Mouse (Mus musculus): ENCODE measurements around the gene Gphn. TPM values are rescaled to one million over a fixed set of nuclear protein-coding genes. Genes with fewer than 3 reads are reported as not detected.

Gene Gphn
- polyA plus RNA-seq, 1 experiment, result 6.1 TPM

- Histone ChIP-seq H3K27me3 (ENCODE audit: control insufficient read depth, insufficient read depth, insufficient read length) (no peaks in the 10 kb centered on the region), H3ac (ENCODE audit: control insufficient read depth, insufficient read length, low read depth) (no peak overlapping the region), H3K79me3 (ENCODE audit: low read depth) (no peaks in the 10 kb centered on the region), H3K4me3 (ENCODE audit: insufficient read depth, poor library complexity, severe bottlenecking) (no peak overlapping the region), H3K36me3 (ENCODE audit: control insufficient read depth, insufficient read depth) (no peaks in the 10 kb centered on the region), H3K79me2 (ENCODE audit: control insufficient read depth, insufficient read depth) (no peaks in the 10 kb centered on the region)
- TF ChIP-seq CTCF (IDR thresholded peaks at IDR 0.05; ENCODE audit: control insufficient read depth, insufficient read depth, insufficient read length) (no peak), USF1 (IDR thresholded peaks at IDR 0.05; ENCODE audit: low read depth) (no peak), MYOG (IDR thresholded peaks at IDR 0.05; ENCODE audit: control insufficient read depth, extremely low read depth, insufficient read length) (no peak), FOSL1 (IDR thresholded peaks at IDR 0.05; ENCODE audit: insufficient read depth, low read length, poor library complexity, severe bottlenecking) (no peak), MYOD1 (IDR thresholded peaks at IDR 0.05; ENCODE audit: control insufficient read depth, insufficient read length, low read depth) (no peak), CEBPB (IDR thresholded peaks at IDR 0.05; ENCODE audit: low read depth) (no peak), MAX (IDR thresholded peaks at IDR 0.05) (no peak)
These were observed 452.6 kb downstream of the Gphn start for GRCm38 (mm10) chr12:78678807-78679189.

GRCm38 (mm10) chr12:78681048-78681447 is 454.9 kb downstream of the Gphn start:
- no peak for TF ChIP-seq MYOD1 (IDR thresholded peaks at IDR 0.05; ENCODE audit: control insufficient read depth, insufficient read length, low read depth)
- TF ChIP-seq CTCF (IDR thresholded peaks at IDR 0.05; ENCODE audit: control insufficient read depth, insufficient read depth, insufficient read length), result no peak
- TF ChIP-seq MYOG (IDR thresholded peaks at IDR 0.05; ENCODE audit: control insufficient read depth, extremely low read depth, insufficient read length), result no peak
- no peak for TF ChIP-seq FOSL1 (IDR thresholded peaks at IDR 0.05; ENCODE audit: insufficient read depth, low read length, poor library complexity, severe bottlenecking)
- no peak for TF ChIP-seq USF1 (IDR thresholded peaks at IDR 0.05; ENCODE audit: low read depth)
- TF ChIP-seq MAX (IDR thresholded peaks at IDR 0.05), result no peak
- TF ChIP-seq CEBPB (IDR thresholded peaks at IDR 0.05; ENCODE audit: low read depth), result no peak
- Histone ChIP-seq H3K79me2 (ENCODE audit: control insufficient read depth, insufficient read depth) (no peaks in the 10 kb centered on the region), H3ac (ENCODE audit: control insufficient read depth, insufficient read length, low read depth) (no peak overlapping the region), H3K79me3 (ENCODE audit: low read depth) (no peaks in the 10 kb centered on the region), H3K4me3 (ENCODE audit: insufficient read depth, poor library complexity, severe bottlenecking) (no peak overlapping the region), H3K27me3 (ENCODE audit: control insufficient read depth, insufficient read depth, insufficient read length) (no peaks in the 10 kb centered on the region), H3K36me3 (ENCODE audit: control insufficient read depth, insufficient read depth) (no peaks in the 10 kb centered on the region)

DNA sequence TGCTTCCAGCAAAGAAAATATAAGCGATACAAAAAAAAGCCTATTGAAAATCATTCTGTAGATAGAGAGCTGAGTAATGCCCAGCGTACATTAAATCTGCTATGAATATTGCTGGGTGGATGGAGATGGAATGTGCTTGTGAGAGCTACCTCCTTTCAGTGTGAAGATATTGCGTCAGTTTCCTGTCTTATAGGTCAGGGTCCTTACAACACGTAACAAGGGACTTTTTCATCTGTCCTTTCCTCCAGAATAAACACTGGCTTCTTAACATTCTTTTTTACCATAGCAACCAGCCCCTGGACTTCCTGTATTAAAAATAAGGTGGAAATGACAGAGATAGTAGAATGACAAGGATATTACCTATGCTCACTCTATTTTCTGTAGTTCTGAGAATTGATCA is 456.1 kb downstream of the Gphn start:
- Histone ChIP-seq H3K4me3 (ENCODE audit: insufficient read depth, poor library complexity, severe bottlenecking) (no peak overlapping the region), H3K27me3 (ENCODE audit: control insufficient read depth, insufficient read depth, insufficient read length) (no peaks in the 10 kb centered on the region), H3K79me3 (ENCODE audit: low read depth) (no peaks in the 10 kb centered on the region), H3K79me2 (ENCODE audit: control insufficient read depth, insufficient read depth) (no peaks in the 10 kb centered on the region), H3ac (ENCODE audit: control insufficient read depth, insufficient read length, low read depth) (no peak overlapping the region), H3K36me3 (ENCODE audit: control insufficient read depth, insufficient read depth) (no peaks in the 10 kb centered on the region)
- TF ChIP-seq MYOD1 (IDR thresholded peaks at IDR 0.05; ENCODE audit: control insufficient read depth, insufficient read length, low read depth), result no peak
- no peak for TF ChIP-seq USF1 (IDR thresholded peaks at IDR 0.05; ENCODE audit: low read depth)
- TF ChIP-seq FOSL1 (IDR thresholded peaks at IDR 0.05; ENCODE audit: insufficient read depth, low read length, poor library complexity, severe bottlenecking), result no peak
- no peak for TF ChIP-seq CEBPB (IDR thresholded peaks at IDR 0.05; ENCODE audit: low read depth)
- TF ChIP-seq MYOG (IDR thresholded peaks at IDR 0.05; ENCODE audit: control insufficient read depth, extremely low read depth, insufficient read length), result no peak
- no peak for TF ChIP-seq CTCF (IDR thresholded peaks at IDR 0.05; ENCODE audit: control insufficient read depth, insufficient read depth, insufficient read length)
- no peak for TF ChIP-seq MAX (IDR thresholded peaks at IDR 0.05)

- Histone ChIP-seq H3K4me3 (ENCODE audit: insufficient read depth, poor library complexity, severe bottlenecking) (no peak overlapping the region), H3ac (ENCODE audit: control insufficient read depth, insufficient read length, low read depth) (no peak overlapping the region), H3K79me3 (ENCODE audit: low read depth) (no peaks in the 10 kb centered on the region), H3K36me3 (ENCODE audit: control insufficient read depth, insufficient read depth) (no peaks in the 10 kb centered on the region), H3K27me3 (ENCODE audit: control insufficient read depth, insufficient read depth, insufficient read length) (no peaks in the 10 kb centered on the region), H3K79me2 (ENCODE audit: control insufficient read depth, insufficient read depth) (no peaks in the 10 kb centered on the region)
- TF ChIP-seq FOSL1 (IDR thresholded peaks at IDR 0.05; ENCODE audit: insufficient read depth, low read length, poor library complexity, severe bottlenecking) (no peak), CTCF (IDR thresholded peaks at IDR 0.05; ENCODE audit: control insufficient read depth, insufficient read depth, insufficient read length) (no peak), CEBPB (IDR thresholded peaks at IDR 0.05; ENCODE audit: low read depth) (no peak), MYOD1 (IDR thresholded peaks at IDR 0.05; ENCODE audit: control insufficient read depth, insufficient read length, low read depth) (no peak), MAX (IDR thresholded peaks at IDR 0.05) (no peak), USF1 (IDR thresholded peaks at IDR 0.05; ENCODE audit: low read depth) (no peak), MYOG (IDR thresholded peaks at IDR 0.05; ENCODE audit: control insufficient read depth, extremely low read depth, insufficient read length) (no peak)
These were observed 459.6 kb downstream of the Gphn start for GRCm38 (mm10) chr12:78685669-78686215.

- Histone ChIP-seq H3ac (ENCODE audit: control insufficient read depth, insufficient read length, low read depth) (no peak overlapping the region), H3K36me3 (ENCODE audit: control insufficient read depth, insufficient read depth) (no peaks in the 10 kb centered on the region), H3K79me2 (ENCODE audit: control insufficient read depth, insufficient read depth) (no peaks in the 10 kb centered on the region), H3K4me3 (ENCODE audit: insufficient read depth, poor library complexity, severe bottlenecking) (no peak overlapping the region), H3K27me3 (ENCODE audit: control insufficient read depth, insufficient read depth, insufficient read length) (no peaks in the 10 kb centered on the region), H3K79me3 (ENCODE audit: low read depth) (no peaks in the 10 kb centered on the region)
- no peak for TF ChIP-seq CEBPB (IDR thresholded peaks at IDR 0.05; ENCODE audit: low read depth)
- no peak for TF ChIP-seq MAX (IDR thresholded peaks at IDR 0.05)
- no peak for TF ChIP-seq CTCF (IDR thresholded peaks at IDR 0.05; ENCODE audit: control insufficient read depth, insufficient read depth, insufficient read length)
- no peak for TF ChIP-seq USF1 (IDR thresholded peaks at IDR 0.05; ENCODE audit: low read depth)
- TF ChIP-seq MYOD1 (IDR thresholded peaks at IDR 0.05; ENCODE audit: control insufficient read depth, insufficient read length, low read depth), result no peak
- TF ChIP-seq MYOG (IDR thresholded peaks at IDR 0.05; ENCODE audit: control insufficient read depth, extremely low read depth, insufficient read length), result no peak
- no peak for TF ChIP-seq FOSL1 (IDR thresholded peaks at IDR 0.05; ENCODE audit: insufficient read depth, low read length, poor library complexity, severe bottlenecking)
These were observed 462.7 kb downstream of the Gphn start for GRCm38 (mm10) chr12:78688876-78689275.
